Mouse (Mus musculus) 3134 (cell line): Measurements from ENCODE around the gene Galnt2.

Experiments used
- DNase-seq: peaks from one replicate; pipeline ENCODE4 v3.0.0-alpha.2; 2011; ENCODE audit warnings: low spot score; ENCODE audit not compliant: insufficient read length; ENCODE audit errors: extremely low read depth

Galnt2 gene

DNA sequence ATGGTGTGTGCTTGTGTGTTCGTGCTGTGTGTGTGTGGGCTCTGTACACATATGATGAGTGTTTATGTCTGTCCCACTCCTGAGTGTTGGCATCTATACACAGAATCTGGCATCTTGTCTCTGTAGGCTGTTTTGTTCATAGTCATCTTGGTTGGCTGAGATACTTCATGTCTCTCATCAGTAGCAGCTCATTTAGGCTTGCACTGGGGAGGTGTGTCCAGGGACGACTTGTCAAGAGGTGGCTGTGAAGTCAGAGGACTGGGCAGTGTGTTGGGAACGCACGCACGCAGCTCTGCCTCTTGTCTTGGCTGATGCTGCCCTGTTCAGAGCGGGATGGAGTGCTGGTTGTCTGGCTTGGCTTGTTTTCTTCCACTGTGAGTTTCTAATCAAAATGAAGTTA is 39.3 kb downstream of the Galnt2 start:
- no peak for DNase-seq

- DNase-seq: no peak
Measured at GRCm38 (mm10) chr8:124270904-124271303, 39.7 kb downstream of the Galnt2 start.

GRCm38 (mm10) chr8:124271518-124271917 is 40.3 kb downstream of the Galnt2 start:
- no peak for DNase-seq

- DNase-seq: no peak
Measured at GRCm38 (mm10) chr8:124272792-124273191, 41.6 kb downstream of the Galnt2 start.

DNA sequence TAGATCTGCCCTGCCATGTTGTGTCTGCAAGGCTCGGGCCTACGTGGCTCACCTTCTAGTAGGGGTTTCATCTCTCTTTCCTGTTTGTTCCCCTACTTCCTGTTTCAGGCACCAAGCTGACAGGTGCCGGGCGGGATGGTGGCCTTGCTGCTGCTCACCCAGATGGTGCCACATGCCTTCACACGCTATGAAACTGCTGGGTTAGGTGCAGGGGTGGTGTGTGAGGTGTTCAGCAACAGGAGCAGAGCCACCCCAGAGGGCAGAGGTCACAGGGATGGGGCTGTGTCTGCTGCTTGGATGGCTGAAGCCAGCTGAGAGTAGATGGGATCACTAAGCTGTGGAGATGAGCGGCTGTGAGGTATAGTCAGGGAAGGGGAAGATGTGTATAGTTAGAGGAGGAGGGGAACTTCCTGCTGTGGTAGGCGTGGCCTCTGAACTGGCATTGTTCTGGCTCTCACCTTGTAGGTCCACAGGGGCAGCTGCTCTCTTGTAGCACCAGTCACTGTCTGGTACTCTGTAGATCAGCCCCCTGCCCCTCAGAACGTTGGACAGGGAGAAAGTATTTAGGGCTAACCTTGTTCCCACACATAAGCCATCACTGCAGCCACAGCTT is 42.5 kb downstream of the Galnt2 start:
- DNase-seq: no peak

DNA sequence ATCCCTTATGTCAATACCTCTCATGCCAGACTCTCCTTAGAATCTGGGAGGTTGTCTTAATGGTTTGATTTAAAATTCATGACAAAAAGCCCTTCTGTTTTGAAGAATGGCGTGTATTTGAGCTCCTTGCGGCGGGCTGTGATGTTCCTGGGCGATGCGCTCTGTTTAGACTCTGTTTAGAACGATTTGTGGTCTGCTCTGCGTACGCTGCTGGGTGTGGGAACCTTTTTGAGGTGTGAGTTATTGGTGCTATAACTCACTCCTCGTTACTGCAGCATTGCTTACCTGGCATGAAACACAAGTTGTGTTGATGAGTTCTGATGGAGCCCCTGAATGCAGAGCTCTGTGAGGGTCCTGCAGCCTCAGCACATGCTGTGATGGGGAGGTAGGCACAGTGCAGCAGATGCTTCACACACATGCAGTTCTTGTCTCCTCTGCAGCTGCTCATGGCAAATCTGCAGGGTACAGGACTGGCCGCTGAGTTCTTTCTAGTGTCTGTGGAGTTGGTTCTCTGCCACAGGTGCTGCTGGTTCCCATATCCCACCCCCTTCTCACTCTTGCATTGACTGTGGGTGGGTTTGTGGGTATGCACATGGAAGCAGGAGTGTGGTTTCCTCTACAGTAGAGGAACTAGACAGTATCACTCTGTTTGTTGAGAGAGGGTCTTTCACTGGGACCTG is 43.4 kb downstream of the Galnt2 start:
- DNase-seq: no peak

DNA sequence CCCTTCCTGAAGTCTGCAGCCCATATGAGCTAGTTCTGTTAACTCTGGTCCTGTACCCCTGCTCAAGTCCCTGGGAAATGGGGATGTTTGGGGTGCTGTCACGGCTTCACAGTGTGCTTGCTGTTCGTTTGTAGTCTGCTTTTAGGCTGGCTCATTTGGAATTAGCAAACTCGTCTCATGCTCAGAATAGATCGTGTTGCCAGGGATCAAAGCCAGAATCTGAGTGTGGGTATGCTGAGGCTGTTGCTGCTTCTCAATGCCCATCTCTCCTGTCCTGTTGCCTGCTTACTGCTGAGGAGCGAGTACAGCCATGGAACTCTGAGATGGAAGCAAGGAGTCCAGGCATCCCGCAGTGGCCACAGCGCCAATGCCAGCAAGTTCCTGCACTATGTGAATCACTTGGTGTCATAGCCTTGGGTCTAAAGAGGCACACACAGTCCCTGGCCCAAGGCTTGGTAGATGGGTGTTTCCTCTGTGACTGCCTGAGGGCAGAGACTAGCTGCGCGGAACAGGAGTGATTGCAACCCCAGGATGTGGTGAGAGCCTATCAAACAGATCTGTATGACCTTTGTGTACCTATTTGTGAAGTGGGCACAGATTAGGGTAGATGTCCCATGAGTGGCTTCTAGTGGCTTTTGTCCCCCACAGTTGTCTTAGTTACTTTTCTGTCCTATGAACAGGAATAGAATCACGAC is 44.3 kb downstream of the Galnt2 start:
- no peak for DNase-seq

DNA sequence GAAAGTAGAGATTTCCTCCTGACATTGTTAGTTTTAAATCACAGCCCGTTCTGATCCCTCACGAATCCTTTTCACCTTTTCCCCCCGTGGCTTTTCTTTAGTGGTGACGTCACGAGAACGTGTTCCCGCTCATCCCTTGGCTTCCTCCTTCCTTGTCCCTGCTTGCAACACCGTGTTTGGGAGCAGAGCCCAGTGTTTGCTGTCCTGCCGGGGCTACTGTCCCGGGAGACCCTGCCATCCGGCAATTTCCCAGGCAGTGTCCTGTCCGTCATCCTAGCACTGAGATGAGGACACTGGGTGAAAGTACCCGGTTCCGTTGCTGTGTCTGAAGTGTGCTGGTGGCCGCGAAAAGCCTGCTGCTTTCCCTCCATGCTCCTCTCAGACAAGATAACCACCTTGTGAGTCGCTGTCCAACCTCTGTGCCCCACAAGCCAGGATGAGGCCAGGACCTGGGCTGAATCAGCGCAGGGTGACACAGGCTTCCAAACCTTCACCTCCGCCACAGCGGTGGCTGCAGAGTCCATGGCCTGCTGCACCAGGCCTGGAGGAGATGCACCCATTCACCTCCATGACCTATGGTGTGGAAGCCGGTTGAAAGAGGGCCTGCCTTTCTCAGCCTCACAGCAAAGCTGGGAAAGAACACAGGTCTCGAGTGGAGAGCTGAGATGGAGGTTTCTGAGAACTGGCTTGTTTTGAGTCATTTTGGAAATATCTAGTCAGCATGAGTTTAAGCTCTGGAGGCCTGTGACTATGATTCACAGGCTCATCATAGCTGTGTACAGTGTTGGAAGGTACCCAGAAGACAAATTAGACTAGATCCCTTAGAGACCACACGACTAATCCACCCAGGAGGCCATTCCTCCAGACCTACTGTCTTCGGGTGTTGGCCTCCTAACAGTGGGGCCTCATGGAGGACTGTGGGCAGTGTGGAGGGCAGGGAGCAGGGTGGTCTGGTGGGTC is 47.0 kb downstream of the Galnt2 start:
- peak; percentile 81 for DNase-seq

DNA sequence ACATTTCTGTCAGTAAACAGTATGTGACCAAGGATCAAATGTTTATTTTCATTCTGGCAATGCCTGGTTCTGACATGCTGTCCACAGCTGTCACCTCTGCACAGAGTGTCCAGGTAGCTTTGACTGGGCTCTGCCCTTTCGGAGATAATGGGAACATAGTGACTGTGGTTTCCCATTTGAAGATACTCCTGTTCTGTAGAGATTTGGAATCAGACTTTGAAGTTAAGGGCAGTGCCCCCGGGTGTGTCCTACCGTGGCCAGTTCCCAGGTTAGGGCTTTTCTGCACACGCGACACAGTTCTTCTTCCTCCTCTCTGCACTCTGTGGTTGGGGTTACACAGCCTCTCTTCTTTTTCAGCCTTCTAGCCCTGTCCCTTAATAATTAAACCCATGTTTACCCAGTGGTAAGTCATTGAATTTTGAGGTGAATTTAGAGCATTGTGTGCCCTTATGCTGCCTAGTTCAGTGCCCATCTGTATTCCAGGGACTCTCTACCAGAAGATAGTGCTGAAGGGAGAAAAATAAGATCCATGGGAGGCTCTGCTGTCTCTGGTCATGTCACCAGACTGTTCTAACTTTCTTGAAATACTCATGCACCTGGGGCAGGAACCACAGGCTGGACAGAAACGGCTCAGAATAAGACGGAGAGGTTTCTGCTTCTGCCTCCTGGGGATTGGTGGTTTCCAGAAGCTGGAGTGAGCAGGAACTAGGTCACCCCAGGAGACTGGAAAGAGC is 47.9 kb downstream of the Galnt2 start:
- DNase-seq: no peak

GRCm38 (mm10) chr8:124279690-124279985 is 48.4 kb downstream of the Galnt2 start:
- DNase-seq: no peak

DNA sequence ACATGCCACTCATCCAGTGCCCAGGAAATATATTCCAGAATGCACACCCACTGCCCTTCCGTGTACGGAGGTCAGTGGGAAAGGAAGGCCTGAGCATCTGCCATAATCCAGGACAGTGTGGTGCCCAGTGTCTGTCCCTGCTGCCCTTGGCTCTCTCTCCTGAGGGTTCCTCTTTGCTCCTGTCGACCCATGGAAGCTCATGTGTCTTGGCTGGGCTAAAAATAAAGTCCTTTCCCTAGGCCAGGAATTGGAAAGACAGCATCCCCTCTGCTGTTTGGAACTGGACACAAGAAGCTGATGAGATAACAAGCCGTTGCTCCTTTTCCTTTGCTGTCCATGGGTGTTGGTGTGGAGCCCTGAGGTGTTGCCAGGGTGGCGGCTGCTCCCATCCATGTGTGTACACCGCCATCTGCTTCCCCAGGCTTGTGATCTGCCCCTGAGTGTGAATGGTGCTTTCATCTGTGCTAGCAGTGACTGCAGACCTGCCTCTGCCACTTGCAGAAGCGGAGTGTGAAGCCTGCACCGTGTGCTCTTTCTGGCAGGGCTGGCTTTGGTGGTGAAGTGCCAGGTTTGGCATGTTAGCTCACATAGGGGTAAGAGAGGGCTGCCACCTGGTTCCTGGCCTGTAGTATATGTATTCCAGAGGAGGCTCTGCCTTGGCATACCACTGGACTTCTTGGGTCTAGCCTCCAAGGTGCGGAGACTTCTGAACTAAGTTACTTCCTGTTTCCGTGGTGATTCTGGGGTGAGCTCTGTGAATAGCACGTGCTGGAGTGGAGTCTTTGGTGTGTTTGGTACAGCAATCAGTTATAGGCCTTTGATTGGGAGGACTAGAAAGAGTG is 50.7 kb downstream of the Galnt2 start:
- DNase-seq: no peak

- DNase-seq: no peak
Measured at GRCm38 (mm10) chr8:124282878-124283630, 51.9 kb downstream of the Galnt2 start.

DNA sequence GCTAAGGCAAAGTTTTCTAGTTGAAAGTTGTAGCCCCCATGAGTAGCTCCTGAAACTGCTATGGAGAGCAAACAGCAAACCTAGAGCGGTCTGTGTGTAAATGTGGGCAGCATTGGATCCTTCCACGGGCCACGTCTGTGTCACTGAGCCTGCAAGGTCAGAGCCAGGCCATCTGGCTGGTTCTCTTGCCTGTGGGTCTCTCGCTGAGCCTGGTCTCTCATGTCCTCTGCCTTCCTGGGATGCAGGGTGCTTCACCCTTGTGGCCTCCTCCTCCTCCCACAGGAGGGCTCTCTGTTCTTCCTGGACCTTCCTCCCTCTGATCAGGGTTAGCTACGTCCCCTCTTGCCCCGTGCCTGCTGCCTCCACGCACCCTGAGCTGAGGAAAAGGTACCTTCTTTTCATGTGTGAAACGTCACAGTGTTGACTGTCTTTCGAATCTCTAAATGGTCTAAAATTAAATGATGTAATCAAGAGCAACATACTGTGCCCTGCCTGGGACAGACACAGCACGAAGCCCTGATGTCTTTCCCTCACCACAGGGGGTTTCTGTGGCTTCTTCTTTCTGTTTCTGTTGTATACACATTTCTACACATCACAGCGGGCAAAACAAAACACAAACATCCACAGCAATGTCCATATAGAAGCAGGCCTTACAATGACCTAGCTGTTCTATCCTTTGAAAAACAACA is 52.6 kb downstream of the Galnt2 start:
- no peak for DNase-seq

DNA sequence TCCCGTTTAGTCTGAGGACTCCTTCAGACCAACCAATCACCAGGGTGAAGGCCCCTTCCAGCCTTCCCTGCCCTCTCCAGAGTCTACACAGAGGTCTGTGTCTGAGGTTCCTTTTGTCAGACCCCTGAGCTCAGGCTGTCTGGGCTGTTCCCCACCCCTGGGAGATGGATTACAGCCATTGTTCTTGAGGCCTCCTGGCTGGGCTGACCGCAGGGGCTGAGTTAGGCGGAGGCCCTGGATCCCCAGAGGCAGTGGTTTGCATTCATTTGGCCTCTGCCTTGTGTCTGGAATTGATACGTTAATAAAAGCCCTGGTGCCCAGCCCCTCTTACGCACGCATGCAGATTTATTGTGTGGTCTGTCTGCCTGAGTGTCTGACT is 53.1 kb downstream of the Galnt2 start:
- no peak for DNase-seq

- DNase-seq: no peak
Measured at GRCm38 (mm10) chr8:124284984-124285576, 53.9 kb downstream of the Galnt2 start.

- no peak for DNase-seq
Measured at GRCm38 (mm10) chr8:124286461-124287124, 55.4 kb downstream of the Galnt2 start.

DNA sequence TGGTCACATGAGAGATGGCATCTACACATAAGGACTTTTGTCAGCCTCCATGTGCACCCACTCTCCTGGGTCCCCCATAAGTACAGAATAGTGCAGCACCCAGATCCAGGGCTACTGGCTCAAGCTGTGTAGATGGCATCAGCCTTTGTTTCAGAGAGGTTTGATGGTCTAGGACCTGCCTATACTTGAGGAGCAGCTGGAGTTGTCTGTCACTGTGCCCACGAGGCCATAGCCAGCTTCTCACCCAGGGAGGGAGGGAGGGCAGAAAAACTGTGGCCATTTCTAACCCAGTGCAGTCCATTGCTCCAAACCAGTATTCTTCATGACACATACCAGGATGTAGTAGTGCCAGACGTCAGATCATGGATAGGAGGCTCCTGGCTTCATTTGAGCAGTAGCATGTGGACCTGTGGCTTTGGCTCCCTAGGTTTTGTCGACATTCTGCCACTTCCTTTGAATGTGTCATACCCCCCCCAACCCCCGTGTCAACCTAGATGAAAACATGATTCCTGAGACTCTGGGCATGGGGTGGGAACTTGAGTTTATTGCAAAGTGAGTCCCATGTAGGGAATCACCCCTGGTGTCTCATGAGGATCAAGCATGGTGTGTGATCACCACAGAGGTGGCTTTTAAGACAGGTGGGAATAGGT is 57.1 kb downstream of the Galnt2 start:
- DNase-seq: no peak
